Mouse (Mus musculus) heart, embryonic 16.5 days (tissue): Measurements from ENCODE around the gene Gm10382. TPM values are rescaled to one million over a fixed set of nuclear protein-coding genes. Genes with fewer than 3 reads are reported as not detected.

ENCODE experiments used
- ATAC-seq: fragments of 200-750 bp; cut with Nextera tagmentation; replicated peaks from 2 replicates; pipeline ENCODE4 v1.8.0; 2017; ENCODE audit warnings: moderate number of reproducible peaks; ENCODE audit not compliant: insufficient read depth, low FRiP score; ENCODE audit errors: extremely low read depth
- H3K27ac ChIP-seq: fragments of 300-500 bp; sonication (generic); 2 replicates; pipeline ENCODE4 v1.5.1; 2014; ENCODE audit warnings: mild to moderate bottlenecking, low read length, control low read depth, moderate library complexity
- H3K27me3 ChIP-seq: fragments of 300-500 bp; sonication (generic); 2 replicates; pipeline ENCODE4 v1.6.1; 2014; ENCODE audit warnings: low read length, mixed read lengths; ENCODE audit not compliant: control insufficient read depth, insufficient read depth
- H3K36me3 ChIP-seq: fragments of 300-500 bp; sonication (generic); 2 replicates; pipeline ENCODE4 v1.6.1; 2014; ENCODE audit not compliant: control insufficient read depth, insufficient read depth
- H3K4me1 ChIP-seq: fragments of 300-500 bp; sonication (generic); 2 replicates; pipeline ENCODE4 v1.6.1; 2014; ENCODE audit warnings: low read length, mixed read lengths; ENCODE audit not compliant: control insufficient read depth, insufficient read depth
- H3K4me2 ChIP-seq: fragments of 300-500 bp; sonication (generic); 2 replicates; pipeline ENCODE4 v1.6.1; 2014; ENCODE audit warnings: low read depth, mild to moderate bottlenecking, control low read depth, low read length
- H3K4me3 ChIP-seq: fragments of 300-500 bp; sonication (generic); 2 replicates; pipeline ENCODE4 v1.5.1; 2014; ENCODE audit warnings: mild to moderate bottlenecking, control low read depth, low read length
- H3K9ac ChIP-seq: fragments of 300-500 bp; sonication (generic); 2 replicates; pipeline ENCODE4 v1.6.1; 2014; ENCODE audit warnings: low read length, control low read depth
- H3K9me3 ChIP-seq: fragments of 300-500 bp; sonication (generic); replicated peaks from 2 replicates; pipeline ENCODE4 v1.6.1; 2016; ENCODE audit warnings: low read length; ENCODE audit not compliant: control insufficient read depth
- WGBS: fragments of 180-500 bp; shearing (Covaris S2); extraction: QIAGEN DNeasy Blood & Tissue Kit; methylation state at CpG from one replicate; pipeline ENCODE4 v1.1.7; 2014; 5-methylcytosine and 5-hydroxymethylcytosine counted together
- polyA plus RNA-seq: library from polyadenylated mRNA; unstranded; fragments of >200 nt; fragmentation: Nextera tagmentation; extraction: Ambion mirVana; gene quantifications from 2 replicates; pipeline ENCODE4 v1.2.1, GENCODE M21; 2015

The Gm10382 gene
- polyA plus RNA-seq, 1 experiment from 2014 or later: 0.30 TPM

DNA sequence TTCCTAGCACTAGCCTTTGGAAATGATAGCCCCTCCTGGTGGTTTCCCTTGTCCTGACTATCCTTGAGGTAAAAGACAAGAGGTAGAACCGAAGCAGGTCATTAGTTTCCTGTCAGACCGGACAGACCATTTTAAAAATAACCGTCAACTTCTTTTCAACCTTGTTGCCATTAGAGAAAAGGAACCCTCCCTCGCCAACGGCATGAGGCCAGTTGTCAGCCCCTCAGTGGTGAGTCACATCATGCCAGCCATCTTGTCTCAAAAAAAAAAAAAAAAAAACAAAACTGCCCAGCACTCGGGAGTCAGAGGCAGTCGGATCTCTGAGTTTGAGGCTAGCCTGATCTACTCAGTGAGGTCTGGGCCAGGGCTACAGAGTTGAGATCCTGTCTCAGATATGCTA lies 11.8 kb downstream of the Gm10382 start:
- H3K27ac ChIP-seq: no peak overlapping the region
- no peak overlapping the region for H3K4me3 ChIP-seq
- no peaks in the 10 kb centered on the region for H3K27me3 ChIP-seq
- 50% methylated on average over 7 of the region's 7 CpGs for WGBS
- H3K4me1 ChIP-seq: peaks cover 3% of the 10 kb centered on the region; the same call in 1 of the 2 replicates
- no peak overlapping the region for H3K9ac ChIP-seq
- no peak overlapping the region for H3K4me2 ChIP-seq
- ATAC-seq: no peak
- H3K36me3 ChIP-seq: no peaks in the 10 kb centered on the region
- no peaks in the 10 kb centered on the region for H3K9me3 ChIP-seq

- no peak overlapping the region for H3K4me2 ChIP-seq
- H3K4me1 ChIP-seq: peaks cover 11% of the 10 kb centered on the region
- no peaks in the 10 kb centered on the region for H3K27me3 ChIP-seq
- no peaks in the 10 kb centered on the region for H3K36me3 ChIP-seq
- H3K9me3 ChIP-seq: no peaks in the 10 kb centered on the region
- WGBS: 65% methylated on average over 10 of the region's 10 CpGs
- no peak overlapping the region for H3K4me3 ChIP-seq
- ATAC-seq: no peak
- no peak overlapping the region for H3K9ac ChIP-seq
- H3K27ac ChIP-seq: no peak overlapping the region
Observed at GRCm38 (mm10) chr5:125402476-125402875, 13.4 kb downstream of the Gm10382 start.

- H3K9ac ChIP-seq: no peak overlapping the region
- H3K4me2 ChIP-seq: no peak overlapping the region
- no peaks in the 10 kb centered on the region for H3K36me3 ChIP-seq
- H3K27ac ChIP-seq: peak overlapping the region; percentile 76; the same call in 1 of the 2 replicates
- WGBS: 60% methylated on average over 6 of the region's 6 CpGs
- no peaks in the 10 kb centered on the region for H3K27me3 ChIP-seq
- no peaks in the 10 kb centered on the region for H3K9me3 ChIP-seq
- peaks cover 12% of the 10 kb centered on the region for H3K4me1 ChIP-seq
- ATAC-seq: no peak
- no peak overlapping the region for H3K4me3 ChIP-seq
Observed at GRCm38 (mm10) chr5:125402991-125403390, 13.9 kb downstream of the Gm10382 start.

- Histone ChIP-seq H3K36me3 (no peaks in the 10 kb centered on the region), H3K4me1 (peaks cover 12% of the 10 kb centered on the region), H3K4me2 (peak overlapping the region; percentile 72), H3K9me3 (no peaks in the 10 kb centered on the region), H3K9ac (peak overlapping the region; percentile 65), H3K27ac (peak overlapping the region; percentile 76), H3K4me3 (peak overlapping the region; percentile 51), H3K27me3 (no peaks in the 10 kb centered on the region)
- WGBS: 12% methylated on average over 31 of the region's 31 CpGs
- ATAC-seq: no peak
Observed at GRCm38 (mm10) chr5:125403481-125404465, 14.7 kb downstream of the Gm10382 start.

GRCm38 (mm10) chr5:125404536-125404902 lies 15.4 kb downstream of the Gm10382 start:
- peak overlapping the region; percentile 71 for H3K4me2 ChIP-seq
- peak overlapping the region; percentile 77 for H3K9ac ChIP-seq
- no peaks in the 10 kb centered on the region for H3K9me3 ChIP-seq
- H3K27me3 ChIP-seq: no peaks in the 10 kb centered on the region
- ATAC-seq: no peak
- H3K4me3 ChIP-seq: peak overlapping the region; percentile 72
- peaks cover 12% of the 10 kb centered on the region for H3K4me1 ChIP-seq
- WGBS: 2% methylated on average over 7 of the region's 7 CpGs
- peak overlapping the region; percentile 96 for H3K27ac ChIP-seq
- H3K36me3 ChIP-seq: no peaks in the 10 kb centered on the region

DNA sequence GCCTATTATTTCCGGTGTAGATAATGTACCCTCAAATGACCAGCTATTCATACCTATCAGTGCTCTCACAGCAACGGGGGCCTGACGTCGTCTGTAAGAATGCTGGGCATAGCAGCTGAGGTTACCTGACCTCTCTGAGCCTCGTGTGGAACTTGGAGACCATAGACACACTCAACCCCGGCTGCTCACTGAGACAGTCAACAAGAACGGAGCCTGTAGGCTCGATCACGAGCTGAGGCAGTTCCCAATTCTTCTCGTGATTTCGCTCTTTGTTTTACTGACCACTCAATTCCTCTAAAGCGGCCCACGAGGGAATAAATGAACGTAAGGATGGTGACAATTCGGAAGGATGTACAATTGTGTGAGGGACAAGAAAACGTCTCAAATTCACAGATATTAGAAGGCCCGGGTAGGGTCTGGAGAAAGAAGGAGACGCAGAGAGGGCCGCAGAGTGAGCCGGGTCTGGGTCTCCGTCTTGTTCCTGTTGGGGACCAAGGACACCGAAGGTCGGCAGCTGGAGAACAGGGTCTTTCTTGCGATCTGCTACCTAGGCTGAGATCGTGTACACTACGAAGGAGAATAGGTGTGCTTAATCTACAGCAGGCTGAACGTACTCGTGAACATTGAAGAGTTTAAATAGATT lies 15.9 kb downstream of the Gm10382 start:
- peak; percentile 30 for ATAC-seq
- Histone ChIP-seq H3K36me3 (no peaks in the 10 kb centered on the region), H3K4me1 (peaks cover 12% of the 10 kb centered on the region), H3K4me3 (peak overlapping the region; percentile 72), H3K4me2 (peak overlapping the region; percentile 71), H3K9me3 (no peaks in the 10 kb centered on the region), H3K27me3 (no peaks in the 10 kb centered on the region), H3K27ac (peak overlapping the region; percentile 96), H3K9ac (peak overlapping the region; percentile 77)
- WGBS: under 1% methylated on average over 28 of the region's 28 CpGs

DNA sequence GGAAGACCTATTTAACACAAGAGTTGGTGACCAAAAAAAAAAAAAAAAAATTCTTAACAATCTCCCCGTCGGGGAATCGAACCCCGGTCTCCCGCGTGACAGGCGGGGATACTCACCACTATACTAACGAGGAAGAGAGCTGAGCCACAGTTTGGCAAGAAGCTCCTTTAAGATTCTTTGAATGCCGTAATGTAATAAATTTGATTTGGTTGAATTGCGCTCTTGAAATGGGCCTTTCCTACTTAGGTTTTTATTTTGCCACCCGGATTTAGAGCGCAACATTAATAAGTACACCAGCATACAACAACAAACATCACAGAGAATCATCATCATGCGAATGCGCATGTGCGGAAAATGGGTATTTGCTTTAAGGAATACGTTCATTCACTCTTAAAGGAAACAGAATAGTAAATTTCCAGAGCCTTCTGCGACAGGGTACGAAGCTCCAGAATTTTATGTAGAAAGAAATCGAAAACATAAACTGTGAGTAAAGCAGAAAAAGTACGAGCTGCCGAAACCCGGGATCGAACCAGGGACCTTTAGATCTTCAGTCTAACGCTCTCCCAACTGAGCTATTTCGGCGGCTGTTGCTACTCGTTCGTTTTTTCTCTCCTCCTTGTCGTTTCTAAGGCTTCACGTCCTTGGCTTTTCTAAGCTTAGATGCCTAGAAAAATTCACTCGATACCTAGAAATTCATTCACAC lies 16.6 kb downstream of the Gm10382 start:
- under 1% methylated on average over 31 of the region's 31 CpGs for WGBS
- peak overlapping the region; percentile 87 for H3K4me2 ChIP-seq

DNA sequence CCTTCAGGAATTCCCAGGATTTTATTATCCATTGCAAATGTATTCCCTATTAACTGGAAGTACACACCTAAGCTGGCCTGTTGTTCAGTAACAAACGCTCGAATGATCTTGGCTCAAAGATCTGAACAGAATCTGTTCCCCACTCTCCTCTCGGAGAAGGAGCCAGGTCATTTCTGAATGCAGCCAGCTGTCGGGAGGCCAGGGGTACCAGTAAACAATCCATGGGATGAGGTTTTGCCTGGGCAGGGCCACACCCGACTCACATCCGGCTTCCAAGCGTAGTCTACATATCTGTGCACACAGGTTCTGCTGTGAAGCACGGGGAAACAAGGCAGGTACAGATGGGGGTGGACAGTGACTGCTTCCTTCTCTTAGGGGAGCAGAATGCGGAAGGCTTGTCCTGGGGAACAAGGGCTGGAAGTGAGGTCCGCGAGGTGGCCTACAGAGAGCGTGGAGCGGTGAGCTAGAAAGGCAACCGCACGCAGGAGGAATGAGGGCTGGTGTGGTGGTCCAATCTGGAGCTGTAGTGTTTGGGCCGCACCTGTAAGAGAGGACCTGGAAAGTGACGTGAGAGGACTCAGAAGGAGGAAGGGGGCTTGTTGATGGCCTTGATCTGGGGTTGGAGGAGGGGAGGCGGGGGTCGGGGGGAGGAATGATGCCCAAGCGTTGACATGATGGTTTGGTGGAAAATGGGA lies 17.3 kb downstream of the Gm10382 start:
- Histone ChIP-seq H3K36me3 (no peaks in the 10 kb centered on the region), H3K9ac (peak overlapping the region; percentile 78), H3K9me3 (no peaks in the 10 kb centered on the region), H3K27me3 (no peaks in the 10 kb centered on the region), H3K27ac (peak overlapping the region; percentile 96), H3K4me3 (peak overlapping the region; percentile 72), H3K4me1 (peaks cover 12% of the 10 kb centered on the region), H3K4me2 (peak overlapping the region; percentile 87)
- ATAC-seq: peak; percentile 26
- WGBS: 4% methylated on average over 20 of the region's 20 CpGs

More for the DNA sequence above, 16.6 kb downstream of the Gm10382 start:
- H3K9me3 ChIP-seq: no peaks in the 10 kb centered on the region
- peak overlapping the region; percentile 72 for H3K4me3 ChIP-seq
- H3K36me3 ChIP-seq: no peaks in the 10 kb centered on the region
- H3K4me1 ChIP-seq: peaks cover 12% of the 10 kb centered on the region
- H3K27me3 ChIP-seq: no peaks in the 10 kb centered on the region
- ATAC-seq: peak; percentile 53
- H3K27ac ChIP-seq: peak overlapping the region; percentile 96
- H3K9ac ChIP-seq: peak overlapping the region; percentile 78
